Mouse (Mus musculus) Patski (cell line): Measurements from ENCODE around the gene Aff3. TPM values are rescaled to one million over a fixed set of nuclear protein-coding genes. Genes with fewer than 3 reads are reported as not detected.
"Not testable (repeated sequence)": the region's sequence is repeated elsewhere in the genome, so short reads cannot be mapped to it uniquely, and the experiment has no call there.

Source experiments
- ATAC-seq: fragments of 100-300 bp; one replicate; pipeline ENCODE4 v1.8.0; 2021
- CTCF ChIA-PET: fragments of 350-600 bp; sonication (Branson Sonifier 250); formaldehyde crosslinking; loops from one replicate; lab custom pipeline; 2022; ENCODE audit warnings: inconsistent platforms; lab: Charles Lee
- POLR2A ChIA-PET: fragments of 350-600 bp; sonication (Branson Sonifier 250); formaldehyde crosslinking; loops from one replicate; lab custom pipeline; 2022; ENCODE audit warnings: antibody characterized with exemption, inconsistent platforms; lab: Charles Lee
- DNase-seq: peaks from one replicate; pipeline ENCODE4 v3.0.0-alpha.2; 2011; ENCODE audit warnings: low read depth, low spot score
- H3K27me3 ChIP-seq: fragments of 371-371 bp; one replicate; pipeline ENCODE4 v1.5.1; 2021
- CTCF ChIP-seq: fragments of 100-300 bp; IDR thresholded peaks from one replicate; pipeline ENCODE4 v1.5.1; 2021
- in situ Hi-C: fragments of 300-500 bp; cut with MboI; formaldehyde crosslinking; loops from 3 replicates; pipeline ENCODE4 v1.11.1; 2018; ENCODE audit warnings: low pct_unique_long_range_greater_than_20kb, mixed read lengths
- polyA plus RNA-seq: library from polyadenylated mRNA; unstranded; gene quantifications from one replicate; pipeline ENCODE4 v1.2.3, GENCODE M21; 2021

The Aff3 gene
- polyA plus RNA-seq, 1 experiment from 2014 or later, result 0.39 TPM

DNA sequence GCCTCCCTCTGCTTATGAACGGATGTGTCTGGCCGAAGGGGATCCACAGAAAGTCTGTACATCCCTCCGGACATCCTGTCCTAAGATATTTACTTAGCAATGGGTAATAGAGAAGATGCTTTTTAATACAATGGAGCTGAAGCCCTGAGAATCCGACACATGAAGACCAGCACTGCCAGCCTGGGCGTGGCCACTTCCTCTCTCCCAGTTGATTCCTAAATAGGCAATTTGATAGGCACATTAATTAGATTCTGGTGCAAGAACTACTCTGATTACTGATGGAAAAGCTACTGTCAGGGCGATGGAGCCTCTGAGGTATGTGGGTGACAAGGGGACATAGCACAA is 224.3 kb downstream of the Aff3 start:
- in situ Hi-C loops, result no loop called here

DNA sequence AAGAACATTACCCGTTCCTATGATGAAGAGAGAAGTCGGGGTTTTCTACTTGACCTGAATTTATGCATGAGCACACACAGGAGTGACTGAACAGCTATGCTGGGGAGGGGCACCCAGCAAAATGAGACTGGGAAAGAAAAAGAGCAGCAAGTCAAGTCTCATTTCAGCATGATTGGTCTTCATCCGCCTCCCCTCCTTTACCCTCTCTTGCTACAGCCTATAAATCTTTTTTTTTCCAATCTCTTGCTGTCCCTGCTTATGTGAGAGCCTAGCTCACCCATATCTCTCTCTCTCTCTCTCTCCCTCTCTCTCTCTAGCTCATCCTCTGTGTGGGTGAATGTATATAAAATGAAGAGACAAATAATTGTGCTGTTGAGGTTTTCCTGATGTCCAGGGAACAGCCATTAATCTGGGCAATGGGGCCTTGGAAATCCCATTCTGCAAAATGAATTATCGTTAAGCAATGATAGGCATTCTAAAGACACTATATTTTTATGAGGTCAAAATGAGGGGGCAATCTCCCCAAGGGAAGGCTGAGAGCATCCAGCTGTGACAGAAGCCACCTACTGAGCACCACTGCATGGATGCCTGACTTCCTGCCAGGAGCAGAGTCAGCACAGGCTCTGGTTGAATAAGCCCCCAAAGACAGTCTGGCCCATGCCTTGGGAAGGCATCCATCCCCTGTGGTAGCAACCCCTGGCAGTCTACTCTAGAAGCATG is 224.8 kb downstream of the Aff3 start:
- ATAC-seq, result peak; percentile 51
- TF ChIP-seq CTCF, result no peak
- ChIA-PET CTCF (no interaction called here), POLR2A (no interaction called here)
- in situ Hi-C loops, result no loop called here
- no peaks in the 10 kb centered on the region for H3K27me3 ChIP-seq
- peak; percentile 69 for DNase-seq

More for the DNA sequence above, 224.3 kb downstream of the Aff3 start:
- CTCF ChIA-PET, result no interaction called here
- ATAC-seq, result no peak
- no peak for DNase-seq
- POLR2A ChIA-PET, result no interaction called here
- no peaks in the 10 kb centered on the region for H3K27me3 ChIP-seq
- no peak for TF ChIP-seq CTCF

DNA sequence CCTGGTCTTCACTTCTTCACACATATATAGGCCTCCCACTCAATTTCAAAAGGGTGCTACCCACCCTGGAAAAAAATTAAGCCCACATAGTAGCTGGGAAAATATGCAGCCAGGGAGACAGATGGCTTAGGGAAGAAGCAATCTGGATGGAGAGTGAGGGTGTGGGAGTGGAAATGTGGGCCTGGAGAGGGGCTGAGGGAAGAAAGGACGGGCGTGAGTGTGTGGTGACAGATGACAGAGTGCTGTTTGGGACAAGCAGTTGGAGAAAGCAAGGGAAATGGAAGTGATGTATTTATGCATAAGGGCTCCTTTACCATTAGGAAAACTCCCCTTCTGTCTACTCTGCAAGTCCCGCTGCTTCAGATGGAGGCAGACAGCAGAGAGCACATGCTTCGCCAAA is 226.3 kb downstream of the Aff3 start:
- no peak for ATAC-seq
- no peak for TF ChIP-seq CTCF
- H3K27me3 ChIP-seq, result no peaks in the 10 kb centered on the region
- DNase-seq, result no peak
- CTCF ChIA-PET, result no interaction called here
- POLR2A ChIA-PET, result no interaction called here
- in situ Hi-C loops, result no loop called here

- in situ Hi-C loops, result no loop called here
- POLR2A ChIA-PET, result no interaction called here
- TF ChIP-seq CTCF, result no peak
- CTCF ChIA-PET, result no interaction called here
- no peaks in the 10 kb centered on the region for H3K27me3 ChIP-seq
- ATAC-seq, result peak; percentile 94
- DNase-seq, result peak; percentile 73
These were observed 227.1 kb downstream of the Aff3 start for GRCm38 (mm10) chr1:38437671-38438070.

DNA sequence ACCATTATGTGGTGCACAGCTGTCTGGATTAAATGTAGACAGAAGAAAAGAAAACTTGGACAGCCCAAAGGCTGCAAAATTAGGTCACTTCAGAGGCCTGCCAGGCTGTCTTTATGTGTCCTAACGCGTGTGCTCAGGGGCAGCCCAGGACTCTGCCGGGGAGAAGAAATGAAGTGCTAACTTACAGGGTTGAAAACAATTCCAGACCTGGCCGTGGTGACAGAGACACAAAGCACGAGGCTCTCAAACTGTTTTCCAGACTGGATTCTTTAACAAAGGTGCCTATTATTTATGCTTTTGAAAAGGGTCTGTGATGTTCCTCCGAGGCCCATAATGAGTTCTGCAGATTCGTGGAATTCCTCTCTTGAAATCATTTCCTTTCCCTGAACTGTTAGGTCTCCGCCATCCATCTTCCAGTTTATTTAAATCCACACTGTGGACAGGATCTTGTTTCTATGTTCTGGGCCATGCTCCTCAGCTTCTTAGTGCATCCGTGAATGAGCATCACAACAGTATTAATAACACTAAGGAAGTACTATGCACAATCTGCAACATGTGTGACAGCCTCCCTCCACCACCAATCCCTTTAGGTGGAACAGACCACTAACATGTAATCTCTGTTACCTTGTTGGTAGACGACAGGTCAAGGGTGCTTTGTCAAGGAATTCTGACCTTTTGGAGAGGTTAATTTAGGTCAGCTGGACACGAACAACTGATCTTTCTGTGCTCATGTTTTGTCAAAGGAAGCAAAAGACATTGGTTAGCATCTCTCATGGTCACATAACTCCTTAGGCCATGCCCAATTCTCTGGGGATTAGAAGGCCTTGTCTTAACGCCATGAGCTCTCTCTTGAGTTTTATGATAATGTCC is 228.0 kb downstream of the Aff3 start:
- DNase-seq, result no peak
- H3K27me3 ChIP-seq, result no peaks in the 10 kb centered on the region
- CTCF ChIA-PET, result no interaction called here
- in situ Hi-C loops, result no loop called here
- TF ChIP-seq CTCF, result no peak
- POLR2A ChIA-PET, result interaction anchor here (0.5 kb wide), 1 partner anchor 529 kb away, joined by 3 read pairs; no protein-coding TSS in a partner anchor
- ATAC-seq, result no peak

GRCm38 (mm10) chr1:38430311-38430710 is 234.4 kb downstream of the Aff3 start:
- POLR2A ChIA-PET, in situ Hi-C loops, CTCF ChIA-PET, ATAC-seq, DNase-seq, H3K27me3 ChIP-seq: not testable (repeated sequence)

DNA sequence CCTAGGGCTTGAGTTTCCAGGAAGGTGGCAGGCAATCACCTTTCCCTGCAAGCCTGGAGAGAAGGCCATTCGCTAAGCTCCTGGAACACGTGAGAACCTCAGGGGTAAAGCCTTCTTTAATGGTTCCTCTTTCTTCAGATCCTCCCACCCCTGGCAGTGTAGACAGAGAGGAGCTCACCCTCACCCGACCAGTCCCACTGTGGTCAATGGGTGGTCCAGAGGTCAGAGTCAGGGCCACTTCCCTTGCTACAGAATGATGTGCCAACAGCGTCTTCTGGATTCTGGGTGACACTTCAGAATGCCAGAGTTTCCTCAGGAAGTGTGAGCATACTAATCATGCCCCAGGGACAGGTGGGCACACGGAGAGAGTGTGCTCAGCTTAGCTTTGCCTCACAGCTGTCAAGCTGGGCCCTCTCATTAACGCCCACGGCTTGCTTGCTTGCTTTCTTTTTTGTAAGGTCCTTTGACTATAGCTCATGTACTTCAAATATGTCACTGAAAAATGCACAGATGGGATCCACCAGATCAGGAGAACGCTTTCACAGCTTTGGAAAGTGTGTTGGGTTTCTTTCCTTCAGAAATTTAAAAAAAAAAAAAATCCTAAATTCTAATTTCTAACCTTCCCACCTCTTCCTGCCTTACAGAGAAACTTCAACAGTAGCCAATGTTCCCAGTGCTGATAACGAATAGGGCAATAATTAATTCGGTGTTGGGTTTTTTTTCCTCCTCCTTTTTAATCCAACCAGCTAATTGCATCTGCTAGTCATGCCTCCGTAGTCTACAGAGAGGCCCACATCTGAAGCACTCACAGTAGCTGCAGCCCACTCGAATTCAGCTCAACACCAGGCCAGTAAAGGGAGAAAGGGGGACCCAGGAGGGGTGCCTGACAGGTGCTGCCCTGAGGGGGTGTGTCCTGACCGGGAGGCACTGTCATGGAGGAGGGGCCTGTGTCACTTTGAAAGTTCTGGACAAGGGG is 235.8 kb downstream of the Aff3 start:
- no peak for DNase-seq

GRCm38 (mm10) chr1:38422921-38423320 is 241.8 kb downstream of the Aff3 start:
- no peak for TF ChIP-seq CTCF
- ATAC-seq (no peak), DNase-seq (no peak)
- ChIA-PET CTCF (no interaction called here), POLR2A (no interaction called here)
- in situ Hi-C loops, result no loop called here
- H3K27me3 ChIP-seq, result no peaks in the 10 kb centered on the region

More for the DNA sequence above, 235.8 kb downstream of the Aff3 start:
- TF ChIP-seq CTCF, result no peak
- in situ Hi-C loops, result no loop called here
- H3K27me3 ChIP-seq, result no peaks in the 10 kb centered on the region
- ChIA-PET CTCF (interaction anchor here (1.3 kb wide), 1 partner anchor 14 kb away, joined by 3 read pairs; no protein-coding TSS in a partner anchor), POLR2A (no interaction called here)
- ATAC-seq, result no peak

GRCm38 (mm10) chr1:38419331-38419730 is 245.4 kb downstream of the Aff3 start:
- in situ Hi-C loops, result no loop called here
- POLR2A ChIA-PET, result no interaction called here
- DNase-seq (no peak), ATAC-seq (no peak)
- no peak for TF ChIP-seq CTCF
- CTCF ChIA-PET, result no interaction called here
- H3K27me3 ChIP-seq, result no peaks in the 10 kb centered on the region
